Mouse (Mus musculus) CD4-positive naive resting alpha-beta T cell, adult 76 days (primary cell): ENCODE measurements around the gene Itpr2. TPM values are rescaled to one million over a fixed set of nuclear protein-coding genes. Genes with fewer than 3 reads are reported as not detected.

Experiments
- total RNA-seq: library from RNA; stranded (reverse); gene quantifications from one replicate; pipeline ENCODE4 v1.2.4, GENCODE M21; 2023

Itpr2 gene
- total RNA-seq, result 219 TPM

GRCm38 (mm10) chr6:146501866-146502804 is at the start of gene Itpr2:
TSS of gene Itpr2 (minus strand) at chr6:146502223.

Other genes starting within 250 kb of the Itpr2 start
- gene Fgfr1op2, start 75.0 kb upstream of the Itpr2 start, total RNA-seq, result 75.3 TPM
- gene Ints13, start 75.6 kb upstream of the Itpr2 start, total RNA-seq, result 83.0 TPM
- gene Med21, start 140.3 kb upstream of the Itpr2 start, total RNA-seq, result 39.0 TPM
- 5.9 TPM for gene Tm7sf3, start 140.6 kb upstream of the Itpr2 start, total RNA-seq
- gene Stk38l, start 222.8 kb upstream of the Itpr2 start, total RNA-seq, result 17.2 TPM